Mouse (Mus musculus) brain, adult 10 weeks (tissue): ENCODE results near the gene Tigar. TPM values are rescaled to one million over a fixed set of nuclear protein-coding genes. Genes with fewer than 3 reads are reported as not detected.

Experiments
- polyA plus RNA-seq: library from polyadenylated mRNA; stranded (reverse); fragments of 350-450 nt; fragmentation: Illumina TruSeq; extraction: RNeasy Lipid Tissue Mini Kit (QIAGEN cat#74804); gene quantifications from one replicate; pipeline ENCODE4 v1.2.3, GENCODE M21; 2015; ENCODE audit warnings: low read depth, low replicate concordance

The Tigar gene
- polyA plus RNA-seq, result 22.5 TPM

GRCm38 (mm10) chr6:127109402-127109930 is at the start of gene Tigar:
Gene Tigar (minus strand): TSS chr6:127109557.

DNA sequence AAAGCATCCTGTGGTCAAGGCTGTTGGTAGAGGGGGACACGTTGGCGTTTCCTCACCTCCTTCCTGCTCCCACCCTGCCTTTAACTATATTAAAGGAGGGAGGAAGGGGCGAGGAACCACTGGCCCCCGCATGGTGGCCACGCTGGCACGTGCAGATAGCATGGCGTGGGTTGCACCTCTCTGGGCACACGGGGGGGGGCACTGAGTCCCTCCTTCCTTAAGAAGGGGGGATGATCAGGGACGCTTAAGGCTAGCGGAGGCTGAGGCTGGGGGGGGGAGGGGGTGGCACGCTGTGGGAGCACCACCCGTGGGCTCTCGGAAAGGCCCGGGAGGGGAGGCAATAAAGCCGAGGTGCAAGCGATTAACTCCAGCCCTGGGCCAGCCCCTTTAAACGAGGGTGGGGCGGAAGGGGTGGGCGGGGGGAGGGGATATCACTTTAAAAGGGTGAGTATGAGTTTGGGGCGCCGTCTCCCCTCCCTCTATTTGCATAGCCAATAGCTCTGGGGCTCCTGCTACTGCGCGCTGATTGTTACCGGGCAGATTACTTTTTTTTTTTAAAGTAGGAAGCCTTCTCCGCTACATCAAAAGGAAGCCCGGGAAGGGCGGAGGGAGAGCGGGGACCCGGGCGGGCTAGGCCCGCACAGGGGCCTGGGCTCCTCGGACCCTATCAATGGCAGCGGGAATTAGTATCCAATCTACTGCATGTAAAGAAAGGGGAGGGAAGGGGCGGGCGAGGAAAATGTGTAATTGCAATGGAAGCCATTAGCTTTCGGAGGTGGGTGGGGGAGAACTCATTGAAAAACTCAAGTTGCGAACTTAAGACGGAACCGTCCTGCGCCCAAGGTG is 43.0 kb upstream of the Tigar start, which contains the start of gene Ccnd2:
Gene Ccnd2 (minus strand): TSS at position 88 of the 846 bp plus-strand sequence.

DNA sequence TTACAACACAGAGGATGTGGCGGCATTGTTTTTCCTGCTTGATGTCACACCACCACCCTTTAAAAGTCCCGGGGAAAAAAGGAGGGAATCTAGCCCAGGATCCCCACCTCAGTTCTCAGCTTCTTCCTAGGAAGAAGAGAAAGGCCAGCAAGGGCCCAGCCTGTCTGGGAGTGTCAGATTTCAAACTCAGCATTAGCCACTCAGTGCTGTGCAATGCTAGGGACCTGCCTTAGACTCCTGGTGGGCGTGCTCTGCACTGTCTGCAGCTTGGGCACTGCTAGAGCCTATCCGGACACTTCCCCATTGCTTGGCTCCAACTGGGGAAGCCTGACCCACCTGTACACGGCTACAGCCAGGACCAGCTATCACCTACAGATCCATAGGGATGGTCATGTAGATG is 36.5 kb downstream of the Tigar start, which contains the start of gene Fgf23:
Gene Fgf23 (plus strand): TSS at position 86 of the 400 bp plus-strand sequence.

Other genes starting within 250 kb of the Tigar start
- gene Dyrk4, start 187.7 kb downstream of the Tigar start, polyA plus RNA-seq, result not detected
- 4.8 TPM for gene Rad51ap1, start 170.0 kb downstream of the Tigar start, polyA plus RNA-seq
- gene D6Wsu163e, start 169.6 kb downstream of the Tigar start, polyA plus RNA-seq, result 44.5 TPM
- not detected for gene Fgf6, start 94.0 kb downstream of the Tigar start, polyA plus RNA-seq
- gene Fgf23, start 36.7 kb downstream of the Tigar start, polyA plus RNA-seq, result 0.65 TPM
- 34.0 TPM for gene Ccnd2, start 42.6 kb upstream of the Tigar start, polyA plus RNA-seq